Mouse (Mus musculus) MEL (cell line): ENCODE measurements around the gene Gm14137. TPM values are rescaled to one million over a fixed set of nuclear protein-coding genes. Genes with fewer than 3 reads are reported as not detected.

ENCODE experiments used
- DNase-seq: peaks from one replicate; pipeline ENCODE4 v3.0.0; 2011; ENCODE audit warnings: low read depth, low spot score
- H3K27ac ChIP-seq: 2 replicates; pipeline ENCODE4 v1.5.1; 2012; ENCODE audit warnings: low read depth, mild to moderate bottlenecking, control low read depth, low read length, moderate library complexity; ENCODE audit not compliant: control insufficient read depth
- H3K27me3 ChIP-seq, 2 experiments: fragments of 150-350 bp in 1 of 2; sonication (generic) in 1 of 2; 2 replicates each; pipeline ENCODE4 v1.6.1; 2012; ENCODE audit warnings: low read length in 2 of 2, mild to moderate bottlenecking in 2 of 2, improper control_type of control experiment in 1 of 2, moderate library complexity in 1 of 2; ENCODE audit not compliant: insufficient read depth in 2 of 2, control insufficient read depth in 1 of 2
- H3K36me3 ChIP-seq, 2 experiments: 2 replicates each; pipeline ENCODE4 v1.6.1; 2012 to 2014; ENCODE audit warnings: low read length in 2 of 2, improper control_type of control experiment in 1 of 2, inconsistent platforms in 1 of 2, mild to moderate bottlenecking in 1 of 2; ENCODE audit not compliant: insufficient read depth in 2 of 2, control insufficient read depth in 1 of 2
- H3K4me1 ChIP-seq, 2 experiments: fragments of 150-350 bp in 1 of 2; sonication (generic) in 1 of 2; 2 replicates each; pipeline ENCODE4 v1.6.1; 2012; ENCODE audit warnings: low read length in 2 of 2, improper control_type of control experiment in 1 of 2, mild to moderate bottlenecking in 1 of 2; ENCODE audit not compliant: insufficient read depth in 2 of 2, control insufficient read depth in 1 of 2
- H3K4me3 ChIP-seq, 2 experiments: fragments of 150-350 bp in 1 of 2; sonication (generic) in 1 of 2; 2 replicates each; pipeline ENCODE4 v1.5.1; 2012; ENCODE audit warnings: low read depth in 2 of 2, low read length in 2 of 2, mild to moderate bottlenecking in 2 of 2, moderate library complexity in 2 of 2, control low read depth in 1 of 2, improper control_type of control experiment in 1 of 2; ENCODE audit not compliant: control insufficient read depth in 1 of 2, insufficient read depth in 1 of 2
- H3K79me2 ChIP-seq: 2 replicates; pipeline ENCODE4 v1.6.1; 2012; ENCODE audit warnings: mild to moderate bottlenecking, low read length, moderate library complexity; ENCODE audit not compliant: control insufficient read depth, poor library complexity, insufficient read depth
- H3K9ac ChIP-seq: 2 replicates; pipeline ENCODE4 v1.6.1; 2012; ENCODE audit warnings: low read depth, mild to moderate bottlenecking, control low read depth, low read length, moderate library complexity; ENCODE audit not compliant: control insufficient read depth, poor library complexity, severe bottlenecking
- H3K9me3 ChIP-seq: fragments of 150-350 bp; sonication (generic); replicated peaks from 2 replicates; pipeline ENCODE4 v1.6.1; 2012; ENCODE audit warnings: mild to moderate bottlenecking, low read length, improper control_type of control experiment, moderate library complexity; ENCODE audit not compliant: insufficient read depth
- BHLHE40 ChIP-seq: IDR thresholded peaks from 2 replicates; pipeline ENCODE4 v1.6.1; 2012; ENCODE audit warnings: low read depth, mild to moderate bottlenecking, inconsistent platforms, low read length, improper control_type of control experiment, borderline replicate concordance
- ELF1 ChIP-seq: IDR thresholded peaks from 2 replicates; pipeline ENCODE4 v1.6.1; 2014; ENCODE audit warnings: low read depth, mild to moderate bottlenecking, inconsistent platforms, low read length, improper control_type of control experiment, moderate library complexity
- EP300 ChIP-seq, 2 experiments: IDR thresholded peaks; 2 replicates each; pipeline ENCODE4 v1.6.1; 2011; ENCODE audit warnings: improper control_type of control experiment in 2 of 2, low read length in 2 of 2, low read depth in 1 of 2, mild to moderate bottlenecking in 1 of 2
- ETS1 ChIP-seq: IDR thresholded peaks from 2 replicates; pipeline ENCODE4 v1.6.1; 2012; ENCODE audit warnings: low read depth, mild to moderate bottlenecking, inconsistent platforms, low read length, improper control_type of control experiment, moderate library complexity
- GATA1 ChIP-seq: IDR thresholded peaks from 2 replicates; pipeline ENCODE4 v1.6.1; 2011; ENCODE audit warnings: low read depth, low read length, improper control_type of control experiment
- HCFC1 ChIP-seq: IDR thresholded peaks from 2 replicates; pipeline ENCODE4 v1.6.1; 2012; ENCODE audit warnings: low read depth, mild to moderate bottlenecking, inconsistent platforms, low read length, improper control_type of control experiment, moderate library complexity
- MAZ ChIP-seq: IDR thresholded peaks from 2 replicates; pipeline ENCODE4 v1.6.1; 2012; ENCODE audit warnings: low read depth, mild to moderate bottlenecking, inconsistent platforms, low read length, improper control_type of control experiment
- MEF2A ChIP-seq: IDR thresholded peaks from 2 replicates; pipeline ENCODE4 v1.6.1; 2014; ENCODE audit warnings: low read depth, mild to moderate bottlenecking, inconsistent platforms, low read length, improper control_type of control experiment; ENCODE audit not compliant: poor library complexity, insufficient replicate concordance, severe bottlenecking; ENCODE audit errors: extremely low read depth
- MYC ChIP-seq: IDR thresholded peaks from 2 replicates; pipeline ENCODE4 v1.6.1; 2011; ENCODE audit warnings: low read depth, mild to moderate bottlenecking, low read length, improper control_type of control experiment, moderate library complexity
- NELFE ChIP-seq: IDR thresholded peaks from 2 replicates; pipeline ENCODE4 v1.6.1; 2011; ENCODE audit warnings: low read depth, low read length, improper control_type of control experiment
- NRF1 ChIP-seq: IDR thresholded peaks from 2 replicates; pipeline ENCODE4 v1.6.1; 2014; ENCODE audit warnings: low read depth, mild to moderate bottlenecking, inconsistent platforms, low read length, improper control_type of control experiment, moderate library complexity; ENCODE audit not compliant: poor library complexity, insufficient read depth, severe bottlenecking
- POLR2A ChIP-seq, 2 experiments: IDR thresholded peaks; 2 replicates each; pipeline ENCODE4 v1.6.1; 2011 to 2012; ENCODE audit warnings: low read length in 2 of 2, mild to moderate bottlenecking in 2 of 2, control low read depth in 1 of 2, improper control_type of control experiment in 1 of 2, low read depth in 1 of 2, moderate library complexity in 1 of 2; ENCODE audit not compliant: control insufficient read depth in 1 of 2, insufficient read depth in 1 of 2, poor library complexity in 1 of 2
- SIN3A ChIP-seq: IDR thresholded peaks from 2 replicates; pipeline ENCODE4 v1.6.1; 2012; ENCODE audit warnings: low read length, improper control_type of control experiment, inconsistent platforms
- TCF12 ChIP-seq: IDR thresholded peaks from 2 replicates; pipeline ENCODE4 v1.6.1; 2014; ENCODE audit warnings: low read depth, mild to moderate bottlenecking, inconsistent platforms, low read length, improper control_type of control experiment, moderate library complexity
- USF1 ChIP-seq: IDR thresholded peaks from 2 replicates; pipeline ENCODE4 v1.6.1; 2014; ENCODE audit warnings: low read depth, mild to moderate bottlenecking, inconsistent platforms, low read length, improper control_type of control experiment, moderate library complexity
- polyA plus RNA-seq, 2 experiments: library from polyadenylated mRNA; stranded (reverse) in 1 of 2; unstranded in 1 of 2; fragments of >175 nt in 1 of 2; fragments of >200 nt in 1 of 2; gene quantifications; 2 replicates each; pipeline versions ENCODE4 v1.2.1 to v1.2.4; 2012; ENCODE audit warnings: low replicate concordance in 2 of 2, low read depth in 1 of 2; ENCODE audit not compliant: insufficient read length in 2 of 2, insufficient read depth in 1 of 2, missing spikeins in 1 of 2
- total RNA-seq: library from RNA; depleted of rRNA; stranded (reverse); fragments of 300-350 nt; gene quantifications from 2 replicates; pipeline ENCODE4 v1.2.3, GENCODE M21; 2012

Gm14137 gene
- total and polyA plus RNA-seq, 3 experiments: 0.71 TPM; not detected in 2

DNA sequence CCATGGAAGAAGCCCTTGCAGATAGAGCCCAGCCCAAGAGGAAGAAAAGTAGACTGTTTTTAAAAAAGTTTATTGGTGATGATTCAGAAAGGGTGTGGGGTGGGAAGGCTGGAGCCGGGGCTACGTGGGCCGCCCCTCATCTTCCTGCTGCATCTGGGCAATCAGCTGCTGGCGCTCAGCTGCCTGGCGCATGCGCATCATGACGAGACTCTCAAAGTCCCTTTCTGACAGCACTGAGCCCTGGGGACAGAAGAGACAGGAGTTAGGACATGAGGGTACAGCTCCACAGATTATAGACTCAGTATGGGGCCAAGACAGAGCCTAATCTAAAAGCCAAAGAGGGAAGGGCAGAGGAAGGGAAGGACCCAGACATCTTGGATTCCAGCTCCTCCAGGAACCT is 1.9 kb upstream of the Gm14137 start:
- Histone ChIP-seq H3K79me2 (no peaks in the 10 kb centered on the region), H3K4me3 (peak overlapping the region; percentile 27 to 44)
- TF ChIP-seq HCFC1: no peak
- TF ChIP-seq ETS1: peak; percentile 66
- TF ChIP-seq ELF1: 0 out of 2 replicates have a peak, but pooled peaks have one; percentile 4
- peak; percentile 60 for TF ChIP-seq NRF1
- TF ChIP-seq, all 39 proteins: peak for 3
- H3K36me3 ChIP-seq: peaks cover 0 to 14% of the 10 kb centered on the region in 2 experiments; a peak in 2 of 4 replicates
- peak; percentile 68 for DNase-seq
- H3K9ac ChIP-seq: peak overlapping the region; percentile 47
- H3K27ac ChIP-seq: peak overlapping the region; percentile 65
- H3K9me3 ChIP-seq: no peaks in the 10 kb centered on the region
- H3K27me3 ChIP-seq: no peaks in the 10 kb centered on the region
- peaks cover 7 to 35% of the 10 kb centered on the region in 2 experiments; a peak in 3 of 4 replicates for H3K4me1 ChIP-seq

DNA sequence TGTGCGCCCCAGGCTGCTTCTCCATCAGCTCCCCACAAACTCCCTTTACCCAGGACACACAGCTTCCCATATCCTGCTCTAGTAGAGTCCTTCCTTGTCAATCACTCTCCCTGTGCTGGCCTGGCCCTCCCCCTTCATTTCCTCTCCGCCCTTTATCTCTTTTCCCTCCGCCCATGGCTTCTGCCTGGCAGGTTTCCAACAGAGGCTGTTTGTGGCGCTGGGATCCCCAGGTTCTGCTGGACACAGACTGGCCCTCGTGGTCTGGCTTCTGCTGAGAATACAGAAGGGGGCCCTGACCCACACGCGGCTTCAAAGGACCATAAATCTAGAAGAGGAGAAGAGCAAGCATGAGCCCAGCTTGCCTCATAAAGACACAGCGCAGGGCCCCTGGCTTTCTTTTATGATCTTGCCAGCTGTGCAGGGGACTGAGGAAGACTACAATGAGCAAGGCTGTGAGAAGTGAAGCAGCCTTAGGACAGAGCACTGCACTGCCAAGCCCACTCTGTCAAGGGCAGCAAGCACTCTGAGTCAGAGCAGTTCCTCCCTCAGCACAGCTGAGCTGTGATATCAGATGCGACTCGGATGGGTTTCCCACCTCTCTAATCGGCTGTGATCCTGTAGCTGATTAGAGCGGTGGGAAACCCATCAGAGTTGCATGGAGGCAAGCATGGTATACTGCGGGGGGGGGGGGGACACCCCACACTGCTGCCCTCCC is 1.3 kb upstream of the Gm14137 start:
- H3K36me3 ChIP-seq: peaks cover 0 to 14% of the 10 kb centered on the region in 2 experiments; a peak in 2 of 4 replicates
- peak overlapping the region; percentile 30 to 44 for H3K4me3 ChIP-seq
- H3K79me2 ChIP-seq: no peaks in the 10 kb centered on the region
- H3K9me3 ChIP-seq: no peaks in the 10 kb centered on the region
- peak; percentile 92 for DNase-seq
- no peaks in the 10 kb centered on the region for H3K27me3 ChIP-seq
- peak overlapping the region; percentile 47 for H3K9ac ChIP-seq
- TF ChIP-seq MYC (no peak), TCF12 (peak; percentile 20; the same call in 1 of the 2 replicates), NRF1 (no peak), EP300 (IDR thresholded peaks at IDR 0.05; ENCODE audit: low read depth in 1 of 2, low read length in 2 of 2) (peak; percentile 6 to 33; a peak in 2 of 4 replicates), ETS1 (peak; percentile 70; the same call in 1 of the 2 replicates), MAZ (0 out of 2 replicates have a peak, but pooled peaks have one; percentile 37), GATA1 (peak; percentile 15), ELF1 (0 out of 2 replicates have a peak, but pooled peaks have one; percentile 3), MEF2A (no peak), POLR2A (IDR thresholded peaks at IDR 0.05; ENCODE audit: control insufficient read depth in 1 of 2, insufficient read depth in 1 of 2, low read depth in 1 of 2, low read length in 2 of 2, poor library complexity in 1 of 2) (0 out of 4 replicates have a peak, but pooled peaks of 1 of the 2 experiments have one; percentile 32), SIN3A (peak; percentile 56), USF1 (no peak), BHLHE40 (no peak), HCFC1 (no peak), NELFE (no peak)
- peak overlapping the region; percentile 65 for H3K27ac ChIP-seq
- H3K4me1 ChIP-seq: peaks cover 7 to 35% of the 10 kb centered on the region in 2 experiments; a peak in 3 of 4 replicates
